Mouse (Mus musculus) lung, postnatal 4 days (tissue): ENCODE measurements at regions not wholly inside any gene's neighbourhood (a gene's known extent, or its start where the extent isn't known, plus 50 kb on each side); places are given as distances from the start of the nearest gene placed in this dataset.
A peak's percentile ranks its signal among the peaks of the same experiment; 100 is the strongest.

Source experiments
- DNase-seq, 2 experiments: peaks; one replicate each; pipeline ENCODE4 v3.0.0; 2021

- no peak for DNase-seq
These were observed 148.8 kb downstream of the Ccser2 start for GRCm38 (mm10) chr14:36819826-36820225.

GRCm38 (mm10) chr14:36802418-36802817, 166.2 kb downstream of the Ccser2 start:
- DNase-seq, result no peak

DNA sequence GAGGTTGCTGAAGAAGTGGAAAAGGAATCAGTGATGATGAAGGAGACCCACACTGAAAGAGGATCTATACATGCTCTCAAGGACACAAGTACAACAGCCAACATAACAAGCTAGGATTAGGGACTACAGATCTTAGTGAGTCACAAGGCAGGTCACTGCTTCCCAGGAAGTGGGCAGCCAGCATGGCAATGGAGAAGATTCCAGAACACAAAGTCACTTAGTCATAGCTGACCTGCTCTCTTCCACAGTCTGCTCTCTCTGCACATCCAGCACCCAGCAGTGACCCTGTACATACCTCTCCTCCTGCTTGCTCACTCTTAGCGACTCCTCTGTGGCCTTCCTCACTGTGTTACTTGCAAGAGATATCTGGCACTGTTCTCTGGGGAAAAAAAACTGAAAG, 168.8 kb downstream of the Ccser2 start:
- DNase-seq, result no peak

GRCm38 (mm10) chr14:36781882-36782281, 186.7 kb downstream of the Ccser2 start:
- DNase-seq, result no peak

DNA sequence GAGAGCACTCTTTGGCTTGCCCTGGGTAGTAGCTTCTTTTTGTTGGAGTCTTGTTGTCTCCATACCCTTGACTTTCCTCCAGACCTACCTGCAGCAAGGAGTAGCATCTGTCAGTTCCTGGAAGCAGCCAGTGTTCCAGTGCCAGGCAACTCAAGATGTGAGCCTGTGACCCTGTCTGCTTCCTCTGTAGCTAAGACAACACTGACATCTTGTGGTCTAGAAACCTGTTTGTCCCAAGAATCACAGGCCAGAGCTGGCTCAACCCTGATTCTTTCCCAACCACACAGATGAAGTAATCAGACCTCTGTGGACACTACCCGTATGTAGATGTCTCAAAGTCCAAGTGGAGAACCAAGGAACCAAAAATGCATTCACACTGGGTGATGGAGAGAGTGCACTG, 189.6 kb downstream of the Ccser2 start:
- DNase-seq, result no peak

DNA sequence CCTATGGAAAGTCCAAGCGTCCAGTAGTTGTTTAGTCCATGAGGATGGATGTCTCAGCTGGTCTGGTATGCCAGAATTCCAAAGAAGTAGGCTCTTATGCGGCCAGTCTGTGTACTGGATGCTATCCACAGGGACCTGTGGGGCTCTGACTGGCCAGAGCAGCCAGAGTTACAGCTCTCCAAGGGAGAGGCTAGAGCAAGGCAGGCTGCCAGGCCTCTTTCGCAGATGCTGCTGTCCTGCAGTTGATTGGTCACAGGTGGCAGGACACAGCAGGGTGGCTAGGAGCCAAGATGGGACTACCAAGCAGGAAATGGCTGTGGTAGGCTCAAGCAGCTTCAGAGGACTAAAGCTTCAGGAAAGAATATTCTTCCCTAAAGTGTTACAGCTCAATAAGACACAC, 194.2 kb downstream of the Ccser2 start:
- DNase-seq, result peak in 1 of 2 experiments; percentile 22

- no peak for DNase-seq
These were observed 204.2 kb downstream of the Ccser2 start for GRCm38 (mm10) chr14:36764377-36764776.

DNA sequence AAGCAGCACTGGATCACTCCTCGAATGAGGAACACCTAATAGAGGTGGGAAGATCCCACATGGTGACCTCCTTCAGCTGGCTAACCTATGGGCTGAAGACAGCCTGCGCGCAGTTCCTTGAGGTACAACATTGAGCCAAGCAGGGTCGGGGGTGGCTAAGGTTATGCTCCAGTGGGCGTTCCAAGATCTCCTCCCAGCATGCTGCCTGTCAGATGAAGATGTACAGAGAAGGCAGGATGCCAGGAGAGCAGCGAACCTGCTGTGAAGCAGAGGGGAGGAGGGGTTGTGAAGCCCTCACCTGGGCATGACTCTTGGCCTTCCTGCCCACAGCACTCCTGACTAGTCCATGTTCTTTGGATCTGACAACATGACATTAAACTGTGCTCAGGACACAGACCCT, 212.5 kb downstream of the Ccser2 start:
- DNase-seq, result no peak

DNA sequence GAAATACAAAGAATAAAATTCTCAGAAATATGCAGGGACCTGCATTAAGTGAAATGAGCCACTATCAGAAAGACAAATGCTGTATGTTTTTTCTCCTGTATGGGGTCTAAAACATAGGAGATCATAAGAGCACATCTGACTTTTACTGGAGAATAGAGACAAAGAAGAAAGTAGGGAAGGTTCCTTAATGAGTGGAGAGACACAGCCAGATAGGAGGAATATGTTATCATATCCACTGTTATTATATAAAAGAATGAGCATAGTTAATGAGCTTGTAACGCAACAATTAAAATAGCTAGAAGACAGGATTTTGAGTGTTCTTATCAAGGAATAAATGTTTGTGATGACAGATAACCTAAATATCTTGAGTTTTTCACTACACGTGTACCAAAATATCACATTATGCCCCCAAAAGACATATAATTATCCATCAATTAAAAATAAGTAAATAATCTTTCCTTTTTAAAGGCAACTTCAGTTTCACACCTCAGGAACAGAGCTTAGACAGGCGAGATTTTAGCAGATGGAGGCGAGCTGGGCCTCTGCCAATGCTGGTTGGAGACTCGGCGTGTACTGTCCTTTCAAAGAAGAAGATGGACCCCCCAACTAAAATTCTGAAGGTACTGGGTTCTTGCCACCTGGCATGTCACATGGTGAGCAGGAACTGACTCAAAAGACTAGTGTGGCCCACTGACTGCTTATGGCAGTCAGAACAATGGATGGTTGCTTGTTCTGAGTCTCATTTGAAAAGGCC, 220.3 kb downstream of the Ccser2 start:
- no peak for DNase-seq

DNA sequence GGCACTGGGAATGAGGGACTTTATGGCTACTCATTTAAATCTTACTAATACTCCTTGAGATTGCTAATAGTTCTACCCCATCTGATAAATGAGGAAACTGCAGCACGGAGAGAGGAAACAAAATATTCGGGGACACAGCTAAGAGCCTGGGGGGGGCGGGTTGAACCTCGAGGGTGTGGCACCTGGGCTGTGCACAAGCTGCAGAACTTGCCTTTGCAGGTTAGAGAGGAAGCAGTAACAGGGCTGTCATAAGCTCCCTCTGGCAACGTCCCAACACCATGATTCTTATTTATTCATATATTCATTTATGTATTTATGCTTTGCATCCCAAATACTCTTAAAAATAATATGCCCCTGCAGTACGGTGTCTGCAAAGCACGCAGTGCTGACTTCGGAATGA, 237.5 kb downstream of the Ccser2 start:
- no peak for DNase-seq

GRCm38 (mm10) chr14:36726092-36726491, 242.5 kb downstream of the Ccser2 start:
- DNase-seq, result no peak

GRCm38 (mm10) chr14:36715684-36716083, 252.9 kb downstream of the Ccser2 start:
- DNase-seq, result no peak

DNA sequence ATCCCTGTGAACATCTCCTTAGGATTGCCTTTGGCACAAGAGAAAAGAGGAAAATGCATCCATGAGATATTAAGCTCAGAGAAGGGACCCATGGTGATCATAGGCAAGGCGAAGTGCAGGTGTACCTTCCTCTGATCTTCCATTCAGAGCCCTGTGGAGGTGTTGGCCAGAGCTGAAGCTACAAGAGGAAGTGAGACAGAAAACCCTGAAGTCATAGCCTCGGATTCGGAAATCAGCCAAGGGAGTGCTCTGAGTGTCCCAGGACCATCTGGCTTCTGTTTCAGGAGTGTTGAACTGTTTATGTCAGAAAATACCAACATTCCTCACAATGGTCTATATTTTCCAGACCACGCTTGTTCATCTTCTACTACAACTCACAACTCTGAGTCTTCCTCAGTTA, 271.6 kb downstream of the Ccser2 start:
- no peak for DNase-seq

GRCm38 (mm10) chr14:36691958-36692357, 276.6 kb downstream of the Ccser2 start:
- DNase-seq, result no peak

- DNase-seq, result no peak
These were observed 277.6 kb downstream of the Ccser2 start for GRCm38 (mm10) chr14:36691018-36691417.

GRCm38 (mm10) chr14:36658678-36659263, 309.8 kb downstream of the Ccser2 start:
- no peak for DNase-seq

DNA sequence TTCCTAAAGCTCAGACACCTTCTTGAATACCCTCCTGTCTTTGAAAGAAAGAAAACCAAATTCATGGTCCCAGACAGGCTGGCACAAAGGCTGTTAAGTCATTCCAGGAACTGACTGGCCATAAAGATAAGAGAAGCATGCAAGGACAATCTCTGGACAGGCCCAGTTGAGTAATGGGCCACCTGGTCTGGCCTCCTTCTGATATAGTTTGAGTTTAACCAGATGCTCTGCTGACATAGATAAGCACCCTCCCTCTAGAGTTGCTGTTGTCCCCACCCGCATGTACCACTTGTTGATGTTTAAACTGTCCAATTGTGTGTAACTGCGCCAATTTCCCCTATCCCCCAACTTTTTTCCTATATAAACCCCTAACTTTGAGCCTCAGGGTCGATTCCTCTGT, 310.4 kb downstream of the Ccser2 start:
- DNase-seq, result no peak

GRCm38 (mm10) chr14:36652982-36653557, 315.5 kb downstream of the Ccser2 start:
- DNase-seq, result no peak

DNA sequence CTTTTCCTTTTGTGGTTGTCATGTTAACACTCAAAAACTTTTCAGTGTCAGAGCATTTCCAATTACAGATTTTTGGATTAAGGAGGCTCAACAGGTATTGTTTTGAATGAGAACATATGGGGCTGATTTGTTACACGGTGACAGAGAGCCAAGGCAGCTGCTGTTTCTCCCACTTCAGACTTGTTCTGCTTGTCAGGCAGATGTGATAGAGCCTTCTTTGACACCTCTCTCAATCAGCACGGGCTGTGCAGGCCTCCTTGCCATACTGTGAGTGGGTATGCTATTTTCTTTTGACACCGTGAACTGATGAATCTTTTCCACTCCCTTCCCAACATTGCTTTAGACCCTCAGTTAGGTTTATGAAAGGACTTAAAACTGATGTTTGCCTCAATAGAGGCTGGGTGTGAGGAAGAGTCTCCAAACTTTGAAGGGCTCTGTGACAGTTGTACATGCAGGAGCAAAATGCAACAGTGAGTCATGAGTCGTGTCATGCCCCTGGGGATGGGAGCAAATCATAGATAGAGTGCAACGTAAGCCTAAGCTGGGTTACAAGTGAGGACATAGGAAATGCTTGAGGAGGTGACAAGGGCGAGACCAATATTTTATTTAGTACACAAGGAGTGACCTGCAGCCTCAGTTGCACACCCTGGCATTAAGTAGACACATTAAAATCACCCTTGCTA, 317.4 kb downstream of the Ccser2 start:
- no peak for DNase-seq

GRCm38 (mm10) chr14:36646649-36647048, 321.9 kb downstream of the Ccser2 start:
- DNase-seq, result no peak

GRCm38 (mm10) chr14:36646237-36646636, 322.3 kb downstream of the Ccser2 start:
- DNase-seq, result no peak

GRCm38 (mm10) chr14:36624822-36625221, 343.8 kb downstream of the Ccser2 start:
- no peak for DNase-seq

DNA sequence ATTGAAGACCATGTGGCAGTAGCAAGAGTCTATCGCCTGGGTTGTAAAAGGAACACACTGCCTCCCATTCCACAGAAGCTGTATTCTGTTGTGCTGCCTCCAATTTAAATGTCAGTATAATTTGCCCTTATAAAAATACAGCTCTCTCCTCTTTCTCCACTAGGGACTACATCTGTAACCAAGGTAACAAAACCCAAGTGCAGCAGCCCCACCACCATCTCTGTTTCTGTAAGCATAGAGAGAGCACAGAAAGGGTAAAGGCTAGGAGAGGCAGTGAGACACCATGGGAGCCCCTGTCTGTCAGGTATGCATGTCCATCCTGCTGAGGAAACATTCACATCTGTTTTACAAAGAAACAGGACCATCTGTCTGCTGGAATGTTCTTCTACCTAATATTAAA, 344.4 kb downstream of the Ccser2 start:
- DNase-seq, result no peak

GRCm38 (mm10) chr14:36623036-36623435, 345.5 kb downstream of the Ccser2 start:
- DNase-seq, result no peak
